Mouse (Mus musculus): ENCODE data around the gene Cbln1. TPM values are rescaled to one million over a fixed set of nuclear protein-coding genes. Genes with fewer than 3 reads are reported as not detected.

Gene Cbln1
- polyA plus RNA-seq, 1 experiment from 2014 or later = 11.7 TPM

GRCm38 (mm10) chr8:87478221-87478620 lies 5.8 kb upstream of the Cbln1 start:
- H3K27ac ChIP-seq = no peak overlapping the region
- 82% methylated on average over 3 of the region's 3 CpGs for WGBS
- H3K4me1 ChIP-seq (replicated peaks) = peaks cover 22% of the 10 kb centered on the region
- no peak for DNase-seq (ENCODE audit: low spot score)
- no peak overlapping the region for H3K4me3 ChIP-seq
- no peaks in the 10 kb centered on the region for H3K9me3 ChIP-seq
- H3K36me3 ChIP-seq = no peaks in the 10 kb centered on the region
- H3K27me3 ChIP-seq (ENCODE audit: insufficient read depth, poor library complexity, severe bottlenecking) = peaks cover 34% of the 10 kb centered on the region

DNA sequence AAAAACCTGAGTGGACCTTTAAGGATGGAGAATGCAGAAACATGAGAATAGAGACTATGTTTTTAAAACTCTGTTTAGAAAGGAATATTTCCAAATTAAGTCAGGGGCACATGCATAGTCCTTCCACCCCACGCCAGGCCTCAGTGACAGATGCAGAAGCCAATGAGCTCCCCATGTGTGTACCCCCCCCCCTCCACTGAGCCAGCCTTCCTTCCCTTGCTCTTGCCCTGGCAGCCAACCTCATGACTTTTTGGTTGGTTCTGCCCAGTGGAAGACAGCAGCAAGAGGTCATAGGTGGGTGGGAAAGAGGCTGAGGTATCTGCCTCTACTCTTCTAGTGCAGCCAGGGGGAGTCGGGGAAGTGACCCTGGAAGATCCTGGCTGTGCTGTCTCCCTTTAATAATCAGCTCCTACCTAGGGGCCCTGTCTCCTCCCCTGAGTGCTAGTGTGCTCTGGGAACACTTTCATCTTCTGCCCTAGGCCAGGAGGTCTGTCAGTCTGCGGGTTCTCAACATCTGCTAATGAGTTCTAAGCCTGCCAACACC lies 4.8 kb upstream of the Cbln1 start:
- H3K27me3 ChIP-seq (ENCODE audit: insufficient read depth, poor library complexity, severe bottlenecking) = peaks cover 40% of the 10 kb centered on the region
- no peak overlapping the region for H3K27ac ChIP-seq
- peaks cover 33% of the 10 kb centered on the region for H3K4me1 ChIP-seq (replicated peaks)
- WGBS = 78% methylated on average over 3 of the region's 3 CpGs
- no peaks in the 10 kb centered on the region for H3K36me3 ChIP-seq
- H3K4me3 ChIP-seq = no peak overlapping the region
- H3K9me3 ChIP-seq = no peaks in the 10 kb centered on the region
- no peak for DNase-seq (ENCODE audit: low spot score)

- H3K27me3 ChIP-seq (ENCODE audit: insufficient read depth, poor library complexity, severe bottlenecking) = peaks cover 56% of the 10 kb centered on the region
- peaks cover 49% of the 10 kb centered on the region for H3K4me1 ChIP-seq (replicated peaks)
- no peaks in the 10 kb centered on the region for H3K9me3 ChIP-seq
- H3K27ac ChIP-seq = no peak overlapping the region
- no peak for DNase-seq (ENCODE audit: low spot score)
- WGBS = 52% methylated on average over 3 of the region's 3 CpGs
- H3K36me3 ChIP-seq = no peaks in the 10 kb centered on the region
- H3K4me3 ChIP-seq = no peak overlapping the region
Observed at GRCm38 (mm10) chr8:87475551-87475950, 3.1 kb upstream of the Cbln1 start.

GRCm38 (mm10) chr8:87474379-87474778 lies 2.0 kb upstream of the Cbln1 start:
- Histone ChIP-seq H3K27ac (no peak overlapping the region), H3K4me1 (replicated peaks) (peaks cover 61% of the 10 kb centered on the region), H3K27me3 (ENCODE audit: insufficient read depth, poor library complexity, severe bottlenecking) (peaks cover 67% of the 10 kb centered on the region), H3K4me3 (peak overlapping the region; percentile 70; the same call in 1 of the 2 replicates), H3K9me3 (no peaks in the 10 kb centered on the region), H3K36me3 (no peaks in the 10 kb centered on the region)
- DNase-seq (ENCODE audit: low spot score) = no peak
- 66% methylated on average over 8 of the region's 8 CpGs for WGBS

GRCm38 (mm10) chr8:87473940-87474339 lies 1.5 kb upstream of the Cbln1 start:
- peaks cover 65% of the 10 kb centered on the region for H3K4me1 ChIP-seq (replicated peaks)
- H3K4me3 ChIP-seq = peak overlapping the region; percentile 70
- WGBS = 29% methylated on average over 2 of the region's 2 CpGs
- no peak overlapping the region for H3K27ac ChIP-seq
- peaks cover 72% of the 10 kb centered on the region for H3K27me3 ChIP-seq (ENCODE audit: insufficient read depth, poor library complexity, severe bottlenecking)
- no peaks in the 10 kb centered on the region for H3K9me3 ChIP-seq
- DNase-seq (ENCODE audit: low spot score) = no peak
- no peaks in the 10 kb centered on the region for H3K36me3 ChIP-seq

GRCm38 (mm10) chr8:87473314-87473713 lies 905 bp upstream of the Cbln1 start:
- Histone ChIP-seq H3K4me3 (peak overlapping the region; percentile 70), H3K27ac (peak overlapping the region; percentile 86), H3K27me3 (ENCODE audit: insufficient read depth, poor library complexity, severe bottlenecking) (peaks cover 78% of the 10 kb centered on the region), H3K36me3 (no peaks in the 10 kb centered on the region), H3K4me1 (replicated peaks) (peaks cover 71% of the 10 kb centered on the region), H3K9me3 (no peaks in the 10 kb centered on the region)
- peak; percentile 53 for DNase-seq (ENCODE audit: low spot score)
- WGBS = under 1% methylated on average over 30 of the region's 30 CpGs

GRCm38 (mm10) chr8:87471603-87472270 lies 672 bp downstream of the Cbln1 start:
- peak overlapping the region; percentile 85 for H3K27ac ChIP-seq
- H3K9me3 ChIP-seq = no peaks in the 10 kb centered on the region
- under 1% methylated on average over 36 of the region's 36 CpGs for WGBS
- H3K27me3 ChIP-seq (ENCODE audit: insufficient read depth, poor library complexity, severe bottlenecking) = peaks cover 89% of the 10 kb centered on the region
- no peaks in the 10 kb centered on the region for H3K36me3 ChIP-seq
- DNase-seq (ENCODE audit: low spot score) = peak; percentile 50
- H3K4me3 ChIP-seq = peak overlapping the region; percentile 70
- peaks cover 70% of the 10 kb centered on the region for H3K4me1 ChIP-seq (replicated peaks)

GRCm38 (mm10) chr8:87470834-87471602 lies 1.4 kb downstream of the Cbln1 start:
- H3K4me3 ChIP-seq = peak overlapping the region; percentile 70
- DNase-seq (ENCODE audit: low spot score) = no peak
- under 1% methylated on average over 32 of the region's 32 CpGs for WGBS
- peaks cover 73% of the 10 kb centered on the region for H3K4me1 ChIP-seq (replicated peaks)
- no peaks in the 10 kb centered on the region for H3K36me3 ChIP-seq
- no peaks in the 10 kb centered on the region for H3K9me3 ChIP-seq
- H3K27me3 ChIP-seq (ENCODE audit: insufficient read depth, poor library complexity, severe bottlenecking) = peaks cover 93% of the 10 kb centered on the region
- H3K27ac ChIP-seq = peak overlapping the region; percentile 4; the same call in 1 of the 2 replicates

- peak; percentile 61 for DNase-seq (ENCODE audit: low spot score)
- H3K9me3 ChIP-seq = no peaks in the 10 kb centered on the region
- H3K4me1 ChIP-seq (replicated peaks) = peaks cover 69% of the 10 kb centered on the region
- peaks cover 95% of the 10 kb centered on the region for H3K27me3 ChIP-seq (ENCODE audit: insufficient read depth, poor library complexity, severe bottlenecking)
- no peaks in the 10 kb centered on the region for H3K36me3 ChIP-seq
- under 1% methylated on average over 59 of the region's 59 CpGs for WGBS
- 0 out of 2 replicates have a peak overlapping the region, but pooled peaks have one; percentile 57 for H3K27ac ChIP-seq
- H3K4me3 ChIP-seq = peak overlapping the region; percentile 70
Observed at GRCm38 (mm10) chr8:87469931-87470833, 2.2 kb downstream of the Cbln1 start.

- no peaks in the 10 kb centered on the region for H3K36me3 ChIP-seq
- peaks cover 95% of the 10 kb centered on the region for H3K27me3 ChIP-seq (ENCODE audit: insufficient read depth, poor library complexity, severe bottlenecking)
- H3K9me3 ChIP-seq = no peaks in the 10 kb centered on the region
- no peak overlapping the region for H3K27ac ChIP-seq
- peaks cover 62% of the 10 kb centered on the region for H3K4me1 ChIP-seq (replicated peaks)
- peak; percentile 55 for DNase-seq (ENCODE audit: low spot score)
- 2% methylated on average over 45 of the region's 45 CpGs for WGBS
- peak overlapping the region; percentile 70 for H3K4me3 ChIP-seq
Observed at GRCm38 (mm10) chr8:87468958-87469815, 3.2 kb downstream of the Cbln1 start.

DNA sequence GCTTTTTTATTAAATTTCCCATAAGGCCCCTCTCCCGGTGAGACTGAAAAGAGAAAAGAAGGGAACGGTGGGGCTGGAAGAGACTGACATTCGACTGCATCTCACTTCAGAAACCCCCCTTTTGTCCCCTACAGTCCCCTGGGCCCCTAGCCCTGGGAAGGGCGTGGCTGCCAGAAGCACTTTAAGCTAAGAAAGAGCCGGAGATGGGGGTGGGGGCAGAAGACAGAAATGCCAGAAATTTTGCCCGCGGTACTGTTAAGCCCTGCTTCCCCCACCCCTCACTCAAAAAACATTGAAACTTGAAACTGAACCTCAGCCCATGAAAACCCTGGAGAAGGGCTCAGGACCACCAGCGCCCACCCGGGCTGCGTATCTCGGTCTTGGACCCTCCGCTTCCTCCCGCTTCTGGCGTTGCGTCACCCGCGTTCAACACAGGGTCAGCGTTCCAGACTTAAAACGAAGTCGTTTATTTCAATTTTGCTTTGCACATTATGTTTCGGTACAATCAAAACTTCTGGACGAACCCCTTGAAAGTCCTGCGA lies 3.9 kb downstream of the Cbln1 start:
- 1% methylated on average over 23 of the region's 23 CpGs for WGBS
- DNase-seq (ENCODE audit: low spot score) = no peak
- H3K27me3 ChIP-seq (ENCODE audit: insufficient read depth, poor library complexity, severe bottlenecking) = peaks cover 94% of the 10 kb centered on the region
- no peaks in the 10 kb centered on the region for H3K36me3 ChIP-seq
- no peaks in the 10 kb centered on the region for H3K9me3 ChIP-seq
- peaks cover 56% of the 10 kb centered on the region for H3K4me1 ChIP-seq (replicated peaks)
- H3K4me3 ChIP-seq = peak overlapping the region; percentile 70
- H3K27ac ChIP-seq = no peak overlapping the region

All from hindbrain, embryonic 10.5 days (tissue).